Mouse (Mus musculus): ENCODE results near the gene Thra. TPM values are rescaled to one million over a fixed set of nuclear protein-coding genes. Genes with fewer than 3 reads are reported as not detected.

Gene Thra
- polyA plus RNA-seq, 1 experiment from 2014 or later: 36.3 TPM

DNA sequence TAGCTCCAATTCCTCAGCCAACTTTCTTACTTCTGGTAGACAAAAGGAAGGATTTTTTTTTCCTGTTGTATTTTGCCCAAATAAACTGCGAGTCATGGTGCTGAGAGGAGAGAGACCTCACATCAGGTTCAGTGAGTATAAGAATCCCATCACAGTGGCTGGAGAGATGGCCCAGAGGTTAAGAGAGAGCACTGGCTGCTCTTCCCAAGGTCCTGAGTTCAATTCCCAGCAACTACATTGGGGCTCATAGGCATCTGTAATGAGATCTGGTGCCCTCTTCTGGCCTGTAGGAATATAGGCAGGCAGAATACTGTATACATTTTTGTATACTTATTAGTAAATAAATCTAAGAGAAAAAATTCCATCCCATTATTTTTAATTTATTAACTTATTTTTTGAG, 47.3 kb downstream of the Thra start:
- peaks cover 58% of the 10 kb centered on the region for H3K4me1 ChIP-seq (replicated peaks; ENCODE audit: control insufficient read depth, insufficient read depth, low read length)
- H3K4me3 ChIP-seq (ENCODE audit: low read length): no peak overlapping the region
- no peak overlapping the region for H3K9ac ChIP-seq (ENCODE audit: low read length)
- 88% methylated on average over 1 of the region's 1 CpGs for WGBS
- ATAC-seq (ENCODE audit: low read depth): no peak
- no peak overlapping the region for H3K4me2 ChIP-seq (ENCODE audit: low read depth, low read length)
- H3K9me3 ChIP-seq (ENCODE audit: control insufficient read depth, low read length): no peaks in the 10 kb centered on the region
- no peaks in the 10 kb centered on the region for H3K27me3 ChIP-seq (ENCODE audit: control insufficient read depth, insufficient read depth, low read depth, low read length)
- peak overlapping the region; percentile 99 for H3K27ac ChIP-seq (ENCODE audit: low read length)
- H3K36me3 ChIP-seq (ENCODE audit: control insufficient read depth, insufficient read depth, low read length): no peaks in the 10 kb centered on the region

DNA sequence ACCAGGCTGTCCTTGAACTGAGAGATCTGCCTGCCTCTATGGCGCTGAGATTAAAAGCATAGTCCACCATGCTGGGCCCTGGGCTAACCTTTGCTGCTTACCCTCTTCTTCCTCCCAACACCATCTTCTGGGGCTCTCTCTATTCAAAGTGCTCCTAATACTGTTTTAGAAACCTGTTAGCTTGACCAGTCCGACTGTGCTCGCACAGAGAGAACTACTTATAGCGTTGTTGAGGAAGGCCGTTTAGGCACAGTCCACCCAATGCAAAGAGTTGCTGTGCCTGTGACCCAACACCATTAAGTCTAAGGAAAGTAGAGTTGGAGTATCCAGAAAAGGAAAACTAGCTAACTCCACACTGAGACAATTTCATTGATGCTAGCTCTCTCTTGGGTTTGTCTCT, 47.7 kb downstream of the Thra start:
- Histone ChIP-seq H3K27me3 (ENCODE audit: control insufficient read depth, insufficient read depth, low read depth, low read length) (no peaks in the 10 kb centered on the region), H3K36me3 (ENCODE audit: control insufficient read depth, insufficient read depth, low read length) (no peaks in the 10 kb centered on the region), H3K9ac (ENCODE audit: low read length) (no peak overlapping the region; the same call in 1 of the 2 replicates), H3K9me3 (ENCODE audit: control insufficient read depth, low read length) (no peaks in the 10 kb centered on the region), H3K27ac (ENCODE audit: low read length) (peak overlapping the region; percentile 77; the same call in 1 of the 2 replicates), H3K4me3 (ENCODE audit: low read length) (no peak overlapping the region), H3K4me2 (ENCODE audit: low read depth, low read length) (no peak overlapping the region), H3K4me1 (replicated peaks; ENCODE audit: control insufficient read depth, insufficient read depth, low read length) (peaks cover 54% of the 10 kb centered on the region)
- ATAC-seq (ENCODE audit: low read depth): no peak
- 80% methylated on average over 5 of the region's 5 CpGs for WGBS

DNA sequence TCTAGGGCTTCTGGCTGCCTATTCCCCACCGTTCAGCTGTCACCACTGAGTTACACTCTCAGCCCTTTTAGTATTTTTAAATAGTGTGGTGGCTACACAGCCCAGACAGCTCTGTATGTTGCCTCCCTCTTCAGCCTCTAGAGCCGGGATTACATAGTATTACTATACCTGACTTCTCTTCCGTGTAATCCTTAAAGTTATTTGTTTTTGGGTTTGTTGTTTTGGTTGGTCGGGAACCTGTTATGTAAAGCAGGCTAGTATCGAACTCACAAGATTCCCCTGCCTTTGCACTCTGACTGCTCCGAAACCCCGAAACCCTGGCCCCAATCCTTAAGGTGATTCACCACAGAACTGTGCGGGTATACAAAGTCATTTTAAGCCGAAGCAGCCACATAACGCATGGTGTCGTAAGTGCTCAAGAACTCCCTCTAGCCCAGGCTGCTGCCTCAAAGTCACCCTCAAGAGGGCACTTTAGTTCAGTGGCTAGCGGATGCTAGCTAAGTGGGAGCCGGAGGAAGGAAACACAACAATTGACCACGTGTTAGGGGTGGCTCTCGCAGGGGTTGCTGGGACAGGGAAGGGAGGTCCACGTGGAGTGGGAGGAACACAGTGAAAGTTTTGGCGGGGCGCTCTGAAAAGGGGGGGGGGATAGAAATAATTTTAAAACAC, 48.2 kb downstream of the Thra start:
- H3K4me3 ChIP-seq (ENCODE audit: low read length): peak overlapping the region; percentile 59
- no peaks in the 10 kb centered on the region for H3K27me3 ChIP-seq (ENCODE audit: control insufficient read depth, insufficient read depth, low read depth, low read length)
- H3K9ac ChIP-seq (ENCODE audit: low read length): peak overlapping the region; percentile 72
- peaks cover 54% of the 10 kb centered on the region for H3K4me1 ChIP-seq (replicated peaks; ENCODE audit: control insufficient read depth, insufficient read depth, low read length)
- peak overlapping the region; percentile 78 for H3K27ac ChIP-seq (ENCODE audit: low read length)
- 5% methylated on average over 18 of the region's 18 CpGs for WGBS
- no peaks in the 10 kb centered on the region for H3K9me3 ChIP-seq (ENCODE audit: control insufficient read depth, low read length)
- peak; percentile 71 for ATAC-seq (ENCODE audit: low read depth)
- peak overlapping the region; percentile 89 for H3K4me2 ChIP-seq (ENCODE audit: low read depth, low read length)
- no peaks in the 10 kb centered on the region for H3K36me3 ChIP-seq (ENCODE audit: control insufficient read depth, insufficient read depth, low read length)

DNA sequence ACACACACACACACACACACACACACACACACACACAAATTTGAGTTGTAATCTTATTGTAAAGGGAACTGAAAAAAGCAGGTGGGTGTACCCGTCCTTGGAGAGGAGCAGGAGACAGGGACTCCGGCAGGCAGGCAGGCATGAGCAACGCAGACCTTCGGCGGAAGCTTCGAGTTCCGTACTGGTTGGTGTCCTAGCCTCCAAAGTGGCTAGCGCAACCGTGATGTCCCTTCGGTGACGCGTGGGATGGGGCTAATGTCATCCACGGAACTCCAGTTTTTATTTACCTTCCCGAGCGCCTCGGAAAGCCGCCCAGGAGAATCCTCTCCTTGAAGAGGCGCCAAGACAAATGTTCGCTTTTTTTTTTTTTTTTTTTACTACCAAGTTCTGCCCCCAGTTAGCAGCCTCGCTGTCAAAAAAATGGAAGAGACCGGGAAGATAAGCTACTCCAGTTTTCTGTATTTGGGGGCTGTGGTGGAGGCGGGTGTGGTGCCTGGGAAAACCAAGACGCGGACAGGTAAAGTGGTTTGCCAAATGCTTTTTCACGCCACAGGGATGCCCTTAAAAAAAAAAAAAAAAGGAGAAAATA, 48.9 kb downstream of the Thra start:
- Histone ChIP-seq H3K4me1 (replicated peaks; ENCODE audit: control insufficient read depth, insufficient read depth, low read length) (peaks cover 53% of the 10 kb centered on the region), H3K36me3 (ENCODE audit: control insufficient read depth, insufficient read depth, low read length) (no peaks in the 10 kb centered on the region), H3K27ac (ENCODE audit: low read length) (peak overlapping the region; percentile 78), H3K9ac (ENCODE audit: low read length) (peak overlapping the region; percentile 72), H3K4me3 (ENCODE audit: low read length) (peak overlapping the region; percentile 59), H3K4me2 (ENCODE audit: low read depth, low read length) (peak overlapping the region; percentile 89), H3K27me3 (ENCODE audit: control insufficient read depth, insufficient read depth, low read depth, low read length) (no peaks in the 10 kb centered on the region), H3K9me3 (ENCODE audit: control insufficient read depth, low read length) (no peaks in the 10 kb centered on the region)
- no peak for ATAC-seq (ENCODE audit: low read depth)
- under 1% methylated on average over 25 of the region's 25 CpGs for WGBS

DNA sequence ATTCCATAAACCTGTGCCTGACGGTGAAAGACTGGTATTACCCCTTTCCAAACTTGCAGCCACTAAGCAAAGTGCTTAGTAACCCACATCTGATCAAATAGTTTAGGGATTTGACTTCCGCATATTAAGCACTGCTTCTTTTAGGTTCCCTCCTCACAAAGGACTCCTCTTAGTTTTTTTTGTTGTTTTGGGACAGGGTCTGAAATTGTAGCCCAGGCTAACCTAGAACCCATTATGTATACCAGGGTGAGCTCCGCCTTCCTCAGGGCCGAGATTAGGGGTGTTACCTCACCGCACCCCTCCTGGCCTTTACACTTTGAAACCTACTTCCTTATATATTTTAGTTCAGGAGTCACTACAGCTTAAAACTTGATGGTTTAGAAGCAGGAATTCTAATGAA, 49.4 kb downstream of the Thra start:
- Histone ChIP-seq H3K4me3 (ENCODE audit: low read length) (peak overlapping the region; percentile 59), H3K9ac (ENCODE audit: low read length) (peak overlapping the region; percentile 72), H3K4me1 (replicated peaks; ENCODE audit: control insufficient read depth, insufficient read depth, low read length) (peaks cover 50% of the 10 kb centered on the region), H3K27ac (ENCODE audit: low read length) (no peak overlapping the region), H3K27me3 (ENCODE audit: control insufficient read depth, insufficient read depth, low read depth, low read length) (no peaks in the 10 kb centered on the region), H3K9me3 (ENCODE audit: control insufficient read depth, low read length) (no peaks in the 10 kb centered on the region), H3K36me3 (ENCODE audit: control insufficient read depth, insufficient read depth, low read length) (no peaks in the 10 kb centered on the region), H3K4me2 (ENCODE audit: low read depth, low read length) (peak overlapping the region; percentile 89)
- ATAC-seq (ENCODE audit: low read depth): no peak
- WGBS: 31% methylated on average over 5 of the region's 5 CpGs

DNA sequence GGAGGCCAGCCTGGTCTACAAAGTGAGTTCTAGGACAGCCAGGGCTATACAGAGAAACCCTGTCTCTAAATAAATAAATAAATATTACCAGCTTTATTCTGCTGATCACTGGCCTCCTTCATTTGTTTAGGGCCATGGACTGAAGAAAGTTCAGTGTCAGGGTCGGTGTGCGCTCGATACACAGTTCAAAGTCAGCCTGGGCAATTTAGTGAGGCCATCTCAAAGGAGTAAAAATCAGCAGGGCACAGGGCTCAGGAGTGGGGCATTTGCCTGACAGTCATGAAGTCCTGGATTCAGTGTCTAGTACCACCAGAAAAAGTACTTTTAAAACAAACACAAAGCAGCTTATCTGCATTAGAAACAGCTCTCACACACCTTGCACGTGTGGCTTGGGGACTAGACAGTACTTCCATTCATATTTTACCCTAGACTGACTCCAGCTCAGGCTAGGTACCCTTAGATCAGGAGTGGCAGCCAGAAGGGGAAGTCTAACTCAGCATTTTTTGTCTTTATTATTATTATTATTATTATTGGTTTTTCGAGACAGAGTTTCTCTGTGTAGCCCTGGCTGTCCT, 50.3 kb downstream of the Thra start:
- 0 out of 2 replicates have a peak overlapping the region, but pooled peaks have one; percentile 7 for H3K9ac ChIP-seq (ENCODE audit: low read length)
- no peak overlapping the region for H3K27ac ChIP-seq (ENCODE audit: low read length)
- peaks cover 42% of the 10 kb centered on the region for H3K4me1 ChIP-seq (replicated peaks; ENCODE audit: control insufficient read depth, insufficient read depth, low read length)
- no peak for ATAC-seq (ENCODE audit: low read depth)
- 75% methylated on average over 5 of the region's 5 CpGs for WGBS
- H3K4me2 ChIP-seq (ENCODE audit: low read depth, low read length): no peak overlapping the region
- H3K27me3 ChIP-seq (ENCODE audit: control insufficient read depth, insufficient read depth, low read depth, low read length): no peaks in the 10 kb centered on the region
- no peaks in the 10 kb centered on the region for H3K9me3 ChIP-seq (ENCODE audit: control insufficient read depth, low read length)
- no peak overlapping the region for H3K4me3 ChIP-seq (ENCODE audit: low read length)
- no peaks in the 10 kb centered on the region for H3K36me3 ChIP-seq (ENCODE audit: control insufficient read depth, insufficient read depth, low read length)

DNA sequence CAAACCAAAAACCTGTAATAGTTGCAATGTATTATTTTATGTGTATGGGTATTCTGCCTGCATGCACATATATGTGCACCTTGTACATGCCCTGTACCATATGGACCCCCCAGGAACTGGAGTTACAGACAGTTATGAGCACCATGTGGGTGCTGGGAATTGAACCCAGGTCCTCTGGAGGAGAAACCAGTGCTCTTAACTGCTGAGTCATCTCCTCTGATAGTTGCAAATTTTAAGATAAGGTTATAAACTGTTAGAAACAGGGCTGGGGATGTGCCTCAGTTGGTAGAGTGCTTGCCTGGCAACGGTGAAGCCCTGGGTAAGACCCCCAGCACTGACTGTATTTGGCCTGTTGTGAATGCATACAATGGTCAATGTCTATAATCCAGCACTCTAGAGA, 51.0 kb downstream of the Thra start:
- no peak for ATAC-seq (ENCODE audit: low read depth)
- Histone ChIP-seq H3K27me3 (ENCODE audit: control insufficient read depth, insufficient read depth, low read depth, low read length) (no peaks in the 10 kb centered on the region), H3K9ac (ENCODE audit: low read length) (no peak overlapping the region), H3K4me2 (ENCODE audit: low read depth, low read length) (no peak overlapping the region), H3K4me1 (replicated peaks; ENCODE audit: control insufficient read depth, insufficient read depth, low read length) (peaks cover 34% of the 10 kb centered on the region), H3K27ac (ENCODE audit: low read length) (no peak overlapping the region), H3K4me3 (ENCODE audit: low read length) (no peak overlapping the region), H3K36me3 (ENCODE audit: control insufficient read depth, insufficient read depth, low read length) (no peaks in the 10 kb centered on the region), H3K9me3 (ENCODE audit: control insufficient read depth, low read length) (no peaks in the 10 kb centered on the region)
- WGBS: 57% methylated on average over 1 of the region's 1 CpGs

DNA sequence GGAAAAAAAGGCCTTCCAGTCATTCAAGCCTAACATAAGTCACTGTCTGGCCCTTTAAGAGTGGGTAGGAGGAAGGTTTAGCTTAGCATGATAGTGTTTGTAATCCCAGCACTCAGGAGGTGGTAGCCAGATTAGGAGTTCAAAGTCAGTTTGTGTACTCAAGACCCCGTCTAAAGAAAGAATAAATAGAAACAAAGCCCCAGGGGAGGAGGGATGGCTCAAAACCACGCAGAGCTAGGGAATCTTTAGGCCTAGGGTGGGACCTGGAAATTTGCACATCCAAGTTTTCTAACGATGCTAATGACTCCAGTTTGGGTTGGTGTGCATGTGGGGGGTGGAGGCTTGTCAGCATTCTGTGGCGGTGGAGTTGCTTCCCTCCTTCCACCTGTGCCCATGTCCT, 51.6 kb downstream of the Thra start:
- H3K27ac ChIP-seq (ENCODE audit: low read length): no peak overlapping the region
- H3K36me3 ChIP-seq (ENCODE audit: control insufficient read depth, insufficient read depth, low read length): no peaks in the 10 kb centered on the region
- no peaks in the 10 kb centered on the region for H3K27me3 ChIP-seq (ENCODE audit: control insufficient read depth, insufficient read depth, low read depth, low read length)
- H3K4me3 ChIP-seq (ENCODE audit: low read length): no peak overlapping the region
- no peak for ATAC-seq (ENCODE audit: low read depth)
- H3K9ac ChIP-seq (ENCODE audit: low read length): 0 out of 2 replicates have a peak overlapping the region, but pooled peaks have one; percentile 14
- peaks cover 30% of the 10 kb centered on the region for H3K4me1 ChIP-seq (replicated peaks; ENCODE audit: control insufficient read depth, insufficient read depth, low read length)
- no peak overlapping the region for H3K4me2 ChIP-seq (ENCODE audit: low read depth, low read length)
- WGBS: 17% methylated on average over 4 of the region's 4 CpGs
- no peaks in the 10 kb centered on the region for H3K9me3 ChIP-seq (ENCODE audit: control insufficient read depth, low read length)

DNA sequence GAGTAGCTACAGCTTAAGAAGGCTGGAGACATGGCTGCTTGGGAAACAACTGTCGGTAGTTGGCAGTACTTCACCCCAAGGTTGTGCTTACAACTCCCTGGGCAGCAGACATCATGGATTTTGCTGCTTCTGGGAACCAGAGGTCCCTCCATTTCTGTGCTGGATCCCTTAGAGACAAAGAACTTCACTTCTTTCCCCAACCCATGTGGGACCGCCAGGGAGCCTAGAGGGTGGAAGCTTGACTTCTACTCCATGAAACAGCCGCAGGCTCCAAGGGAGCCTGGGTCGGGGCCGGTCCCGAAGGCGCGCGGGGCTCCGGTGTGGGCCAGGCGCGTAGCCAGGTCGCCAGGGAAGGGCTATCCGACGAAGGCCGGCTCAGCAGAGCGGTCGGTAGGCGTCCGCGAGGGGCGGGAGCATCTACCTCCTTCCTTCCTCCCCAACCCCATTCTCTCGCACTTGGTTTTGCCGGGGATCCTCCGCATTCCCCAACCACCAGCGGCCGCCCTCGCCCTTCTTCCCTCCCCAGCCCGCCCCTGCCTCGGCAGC, 54.1 kb downstream of the Thra start:
- Histone ChIP-seq H3K4me2 (ENCODE audit: low read depth, low read length) (peak overlapping the region; percentile 60), H3K9ac (ENCODE audit: low read length) (peak overlapping the region; percentile 98), H3K27ac (ENCODE audit: low read length) (peak overlapping the region; percentile 100), H3K27me3 (ENCODE audit: control insufficient read depth, insufficient read depth, low read depth, low read length) (no peaks in the 10 kb centered on the region), H3K36me3 (ENCODE audit: control insufficient read depth, insufficient read depth, low read length) (peaks cover 7% of the 10 kb centered on the region), H3K4me3 (ENCODE audit: low read length) (peak overlapping the region; percentile 98), H3K9me3 (ENCODE audit: control insufficient read depth, low read length) (no peaks in the 10 kb centered on the region), H3K4me1 (replicated peaks; ENCODE audit: control insufficient read depth, insufficient read depth, low read length) (peaks cover 32% of the 10 kb centered on the region)
- peak; percentile 67 for ATAC-seq (ENCODE audit: low read depth)
- under 1% methylated on average over 29 of the region's 30 CpGs for WGBS
